Mouse (Mus musculus): ENCODE measurements at regions not wholly inside any gene's neighbourhood (a gene's known extent, or its start where the extent isn't known, plus 50 kb on each side); places are given as distances from the start of the nearest gene placed in this dataset.

DNA sequence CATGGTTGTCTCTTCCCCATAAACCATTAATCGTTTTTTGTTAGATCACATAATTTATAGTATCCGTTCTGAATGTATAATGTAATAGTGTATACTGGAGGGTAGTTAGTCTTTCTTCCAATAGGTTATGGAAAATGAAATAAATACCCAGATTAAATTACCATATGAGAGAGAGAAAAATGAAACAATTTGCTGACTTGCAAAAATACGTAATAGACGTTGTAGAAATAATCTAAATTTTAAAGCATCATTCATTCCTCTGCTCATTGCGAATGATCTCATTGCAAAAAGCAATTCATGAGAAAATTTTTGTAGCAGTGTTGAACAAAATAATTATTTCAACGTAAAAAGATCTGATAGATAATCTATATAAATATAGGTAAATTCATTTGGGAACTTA is 185.2 kb upstream of the Sp4 start:
- TF ChIP-seq POLR2AphosphoS5 (IDR thresholded peaks at IDR 0.05; ENCODE audit: borderline replicate concordance, low read depth, low read length): no peak
- no peak for TF ChIP-seq CTCF (IDR thresholded peaks at IDR 0.05 in 2 of 3, conservative IDR thresholded peaks at IDR 0.05 in 1 of 3; ENCODE audit: control insufficient read depth in 1 of 3, insufficient read depth in 1 of 3, low read depth in 2 of 3, low read length in 3 of 3, poor library complexity in 1 of 3, severe bottlenecking in 1 of 3)
- no peak for TF ChIP-seq NRF1 (IDR thresholded peaks at IDR 0.05; ENCODE audit: insufficient read depth, low read depth, low read length, poor library complexity, severe bottlenecking)
- TF ChIP-seq JUND (IDR thresholded peaks at IDR 0.05; ENCODE audit: low read depth, low read length): no peak
- TF ChIP-seq RAD21 (IDR thresholded peaks at IDR 0.05; ENCODE audit: low read depth, low read length): no peak
- TF ChIP-seq GATA1 (IDR thresholded peaks at IDR 0.05; ENCODE audit: low read depth, low read length): no peak
- TF ChIP-seq CHD2 (IDR thresholded peaks at IDR 0.05; ENCODE audit: low read length): no peak
- no peak for TF ChIP-seq TAL1 (IDR thresholded peaks at IDR 0.05; ENCODE audit: low read length)
- no peak for TF ChIP-seq POLR2A (IDR thresholded peaks at IDR 0.05; ENCODE audit: control insufficient read depth in 1 of 2, insufficient read depth in 1 of 2, low read depth in 1 of 2, low read length in 2 of 2, poor library complexity in 1 of 2)
